8 mouse cellular contexts compared by ENCODE assay signal in genomic region chr16:5931680-5932079, GRCm38 (mm10). TPM values are rescaled to one million over a fixed set of nuclear protein-coding genes. Genes with fewer than 3 reads are reported as not detected.
A peak's percentile ranks its signal among the peaks of the same experiment; 100 is the strongest.
DNase-seq lines count a peak whose midpoint lies in the region; ATAC-seq and TF ChIP-seq lines count a peak whose summit lies in the region.

No protein-coding gene starts in this region.

- intact Hi-C loops in gastrocnemius, adult 2 months (cut with DNase I) = loop anchor here (5.0 kb wide), 1 partner anchor 459 kb away; no protein-coding TSS in a partner anchor

- ATAC-seq in neural tube, embryonic 14.5 days (ENCODE audit: low read depth) = peak; percentile 44; the same call in 1 of the 2 replicates

- H3K27me3 ChIP-seq in limb, embryonic 10.5 days (ENCODE audit: low read depth, poor library complexity, severe bottlenecking) = no peaks in the 10 kb centered on the region
- H3K27me3 ChIP-seq in neural tube, embryonic 14.5 days (ENCODE audit: control insufficient read depth, insufficient read depth, low read length) = no peaks in the 10 kb centered on the region

- H3K9ac ChIP-seq in neural tube, embryonic 14.5 days (replicated peaks; ENCODE audit: low read depth, low read length) = no peak overlapping the region

- no peak overlapping the region for H3K4me3 ChIP-seq in gastrocnemius, adult 2 months
- H3K4me3 ChIP-seq in limb, embryonic 10.5 days = no peak overlapping the region
- no peak overlapping the region for H3K4me3 ChIP-seq in neural tube, embryonic 14.5 days (ENCODE audit: low read depth, low read length)

- H3K4me2 ChIP-seq in neural tube, embryonic 14.5 days (ENCODE audit: low read depth, low read length) = no peak overlapping the region

- peak; percentile 5 for DNase-seq in spleen, adult 12 weeks (ENCODE audit: low spot score)
- DNase-seq in spleen, postnatal 36 days (ENCODE audit: low spot score in 2 of 2) = no peak
- DNase-seq in cerebellum, postnatal 36 days = peak; percentile 86 to 90
- DNase-seq in gastrocnemius, adult 2 months = peak; percentile 60
- peak; percentile 75 for DNase-seq in kidney, adult 9 months
- DNase-seq in limb, embryonic 10.5 days (ENCODE audit: low spot score) = peak; percentile 78
- DNase-seq in thymus, postnatal 14 days = peak; percentile 30

- H3K4me1 ChIP-seq in limb, embryonic 10.5 days = no peaks in the 10 kb centered on the region
- H3K4me1 ChIP-seq in neural tube, embryonic 14.5 days (ENCODE audit: control insufficient read depth, insufficient read depth, low read length) = peaks cover 6% of the 10 kb centered on the region

- WGBS in limb, embryonic 10.5 days = 28% methylated on average over 7 of the region's 7 CpGs
- 28% methylated on average over 7 of the region's 7 CpGs for WGBS in neural tube, embryonic 14.5 days

- no peaks in the 10 kb centered on the region for H3K9me3 ChIP-seq in limb, embryonic 10.5 days (replicated peaks)
- H3K9me3 ChIP-seq in neural tube, embryonic 14.5 days (ENCODE audit: control insufficient read depth, low read length) = no peaks in the 10 kb centered on the region

- H3K27ac ChIP-seq in gastrocnemius, adult 2 months = no peak overlapping the region
- H3K27ac ChIP-seq in limb, embryonic 10.5 days = no peak overlapping the region
- H3K27ac ChIP-seq in neural tube, embryonic 14.5 days (ENCODE audit: low read depth, low read length) = no peak overlapping the region

- TF ChIP-seq CTCF in gastrocnemius, adult 2 months (IDR thresholded peaks at IDR 0.05) = peak; percentile 64

- no peaks in the 10 kb centered on the region for H3K36me3 ChIP-seq in limb, embryonic 10.5 days
- no peaks in the 10 kb centered on the region for H3K36me3 ChIP-seq in neural tube, embryonic 14.5 days (ENCODE audit: control insufficient read depth, insufficient read depth, low read length)

RNA-seq across cellular contexts. Expression of gene Rbfox1, which starts 46.5 kb away (rescaled TPM):
- 100 to 1,000 TPM; 194 to 277 TPM for total RNA-seq in gastrocnemius, adult 2 months (2021)
- 0.64 and 0.90 TPM in 2 replicates for polyA plus RNA-seq in limb, embryonic 10.5 days (2016; fragmentation: Nextera tagmentation; extraction: Ambion mirVana)
- 292 and 339 TPM in 2 replicates for polyA plus RNA-seq in neural tube, embryonic 14.5 days (2014; fragmentation: Nextera tagmentation; extraction: Ambion mirVana)

Comparison
In these comparisons a context has a peak if more than half of its experiments do, and no peak if none do; other contexts are left out.
1. DNase-seq: peak in spleen, adult 12 weeks (single experiment), cerebellum, postnatal 36 days (2 of 2), gastrocnemius, adult 2 months (single experiment), kidney, adult 9 months (single experiment), limb, embryonic 10.5 days (single experiment) and thymus, postnatal 14 days (single experiment); none in spleen, postnatal 36 days (0 of 2).
2. RNA of gene Rbfox1, which starts 46.5 kb away (polyA plus RNA-seq): 292 to 339 TPM in neural tube, embryonic 14.5 days; 0.64 to 0.90 TPM in limb, embryonic 10.5 days; every median in the first group is over 100 times any median in the second.